Mouse (Mus musculus): Measurements from ENCODE around the gene R3hcc1l. TPM values are rescaled to one million over a fixed set of nuclear protein-coding genes. Genes with fewer than 3 reads are reported as not detected.

Gene R3hcc1l
- polyA plus RNA-seq, 1 experiment, result 0.25 TPM

DNA sequence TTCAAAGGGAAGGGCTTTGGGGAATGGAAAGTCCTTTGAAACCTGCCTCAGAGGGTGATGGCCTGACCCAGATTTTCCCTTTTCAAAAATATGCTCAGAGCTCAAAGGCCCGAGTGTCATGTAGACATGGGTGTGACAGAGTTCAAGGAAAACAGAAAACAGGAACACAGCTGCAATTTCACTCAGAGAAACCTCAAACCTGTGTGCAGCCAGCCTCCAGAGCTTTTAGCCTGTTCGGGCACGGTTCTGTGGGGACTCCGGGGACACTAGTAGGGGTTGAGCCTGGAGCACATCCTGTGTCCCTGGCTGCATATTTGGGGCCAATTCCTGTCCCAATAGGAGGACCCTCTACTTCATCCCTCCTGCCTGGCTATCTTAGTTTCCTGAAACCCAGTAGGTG is 113.7 kb downstream of the R3hcc1l start:
- no peak for TF ChIP-seq GATA1 (IDR thresholded peaks at IDR 0.05; ENCODE audit: low read length)
- TF ChIP-seq TAL1 (IDR thresholded peaks at IDR 0.05; ENCODE audit: low read length), result no peak
- Histone ChIP-seq H3K4me1 (ENCODE audit: control insufficient read depth) (no peaks in the 10 kb centered on the region), H3K27me3 (ENCODE audit: control insufficient read depth) (peaks cover 4% of the 10 kb centered on the region; the same call in 1 of the 2 replicates), H3K9me3 (ENCODE audit: control insufficient read depth, low read length) (no peaks in the 10 kb centered on the region), H3K36me3 (ENCODE audit: control insufficient read depth) (no peaks in the 10 kb centered on the region), H3K4me3 (replicated peaks) (no peak overlapping the region)

DNA sequence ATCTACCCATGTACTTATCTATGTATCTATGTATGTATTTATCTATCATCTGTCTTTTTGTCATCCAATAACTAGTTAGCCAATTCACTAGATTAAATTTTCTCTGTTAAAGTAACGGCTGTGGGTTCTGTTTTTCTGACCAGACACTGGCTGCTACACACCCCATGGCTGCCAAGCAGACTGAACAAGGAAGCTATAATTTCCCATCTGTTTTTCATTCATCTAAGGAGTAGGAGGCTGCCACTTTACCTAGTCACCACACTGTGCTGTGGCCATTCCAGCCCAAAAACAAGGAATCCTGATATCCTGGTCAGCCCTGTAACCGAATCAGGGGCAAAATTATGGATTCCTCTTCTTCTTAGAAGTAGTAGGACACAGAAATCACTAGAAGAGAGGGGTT is 115.1 kb downstream of the R3hcc1l start:
- TF ChIP-seq GATA1 (IDR thresholded peaks at IDR 0.05; ENCODE audit: low read length), result no peak
- TF ChIP-seq TAL1 (IDR thresholded peaks at IDR 0.05; ENCODE audit: low read length), result no peak
- no peaks in the 10 kb centered on the region for H3K36me3 ChIP-seq (ENCODE audit: control insufficient read depth)
- peaks cover 4% of the 10 kb centered on the region; the same call in 1 of the 2 replicates for H3K27me3 ChIP-seq (ENCODE audit: control insufficient read depth)
- no peaks in the 10 kb centered on the region for H3K4me1 ChIP-seq (ENCODE audit: control insufficient read depth)
- no peaks in the 10 kb centered on the region for H3K9me3 ChIP-seq (ENCODE audit: control insufficient read depth, low read length)
- no peak overlapping the region for H3K4me3 ChIP-seq (replicated peaks)

DNA sequence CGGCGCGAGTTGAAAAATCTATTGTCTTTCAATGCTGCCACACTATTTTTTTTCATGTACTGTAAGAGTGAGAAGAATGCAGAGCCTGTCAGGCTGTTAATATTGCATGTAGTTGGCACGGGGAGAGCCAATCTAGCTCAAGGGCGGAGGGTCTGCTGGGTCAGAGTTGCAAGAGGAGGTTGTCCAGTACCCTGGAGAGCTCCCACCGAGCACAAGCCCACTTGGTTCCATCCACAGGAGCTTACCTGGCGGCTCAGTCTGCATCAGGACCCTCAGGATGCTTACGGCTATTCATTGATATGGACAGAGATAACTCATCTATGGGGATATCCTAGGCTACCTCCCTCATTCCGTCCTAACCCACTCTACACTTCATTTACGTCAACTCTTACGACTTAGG is 118.1 kb downstream of the R3hcc1l start:
- TF ChIP-seq TAL1 (IDR thresholded peaks at IDR 0.05; ENCODE audit: low read length) (no peak), GATA1 (IDR thresholded peaks at IDR 0.05; ENCODE audit: low read length) (no peak)
- no peaks in the 10 kb centered on the region for H3K9me3 ChIP-seq (ENCODE audit: control insufficient read depth, low read length)

DNA sequence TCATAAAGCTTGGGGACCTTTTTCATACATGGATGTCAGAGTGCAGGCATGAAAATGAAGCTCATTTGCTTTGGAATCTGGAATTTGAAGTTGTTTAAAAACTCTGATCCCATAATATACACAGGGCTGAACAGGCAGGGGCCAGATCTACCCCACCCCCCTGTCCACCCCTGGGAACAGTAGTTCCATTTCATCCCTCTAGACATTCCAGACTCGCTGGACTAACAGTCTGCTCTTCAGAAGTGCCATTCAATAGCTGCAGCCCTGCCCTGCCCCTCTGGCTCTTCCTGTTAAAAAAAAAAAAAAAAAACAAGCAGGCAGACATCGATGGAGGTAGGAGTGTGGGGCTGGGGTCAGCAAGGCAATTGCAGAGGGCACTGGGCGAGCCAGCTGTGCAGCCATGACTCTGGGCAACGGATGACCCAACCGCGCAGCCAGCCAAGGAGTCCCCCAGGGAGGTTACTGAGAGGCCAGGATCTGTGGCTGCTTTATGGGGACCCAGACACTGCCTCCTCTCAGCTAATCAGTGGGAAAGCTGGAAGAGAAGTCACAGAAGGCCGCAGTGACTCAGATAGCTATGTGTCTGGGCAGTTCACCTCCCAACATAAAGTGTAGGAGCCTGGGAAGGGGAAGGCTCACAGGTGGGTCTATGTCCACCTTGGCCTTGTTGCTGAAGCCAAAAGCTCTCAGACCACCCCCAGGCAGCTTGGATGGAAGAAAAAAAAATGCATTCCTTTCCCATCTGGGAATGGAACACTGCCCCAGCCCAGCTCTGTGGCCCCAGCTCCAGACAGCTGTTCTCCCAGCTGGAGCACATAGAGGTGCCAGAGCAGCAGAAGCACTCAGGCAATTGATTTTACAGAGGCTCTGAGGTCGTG is 120.3 kb downstream of the R3hcc1l start:
- Histone ChIP-seq H3K27me3 (ENCODE audit: control insufficient read depth) (no peaks in the 10 kb centered on the region), H3K9me3 (ENCODE audit: control insufficient read depth, low read length) (no peaks in the 10 kb centered on the region), H3K36me3 (ENCODE audit: control insufficient read depth) (no peaks in the 10 kb centered on the region), H3K4me1 (ENCODE audit: control insufficient read depth) (no peaks in the 10 kb centered on the region), H3K4me3 (replicated peaks) (no peak overlapping the region)
- TF ChIP-seq GATA1 (IDR thresholded peaks at IDR 0.05; ENCODE audit: low read length), result no peak
- no peak for TF ChIP-seq TAL1 (IDR thresholded peaks at IDR 0.05; ENCODE audit: low read length)

More for the DNA sequence above, 118.1 kb downstream of the R3hcc1l start:
- no peaks in the 10 kb centered on the region for H3K4me1 ChIP-seq (ENCODE audit: control insufficient read depth)
- peaks cover 2% of the 10 kb centered on the region; the same call in 1 of the 2 replicates for H3K27me3 ChIP-seq (ENCODE audit: control insufficient read depth)
- no peaks in the 10 kb centered on the region for H3K36me3 ChIP-seq (ENCODE audit: control insufficient read depth)
- no peak overlapping the region for H3K4me3 ChIP-seq (replicated peaks)

DNA sequence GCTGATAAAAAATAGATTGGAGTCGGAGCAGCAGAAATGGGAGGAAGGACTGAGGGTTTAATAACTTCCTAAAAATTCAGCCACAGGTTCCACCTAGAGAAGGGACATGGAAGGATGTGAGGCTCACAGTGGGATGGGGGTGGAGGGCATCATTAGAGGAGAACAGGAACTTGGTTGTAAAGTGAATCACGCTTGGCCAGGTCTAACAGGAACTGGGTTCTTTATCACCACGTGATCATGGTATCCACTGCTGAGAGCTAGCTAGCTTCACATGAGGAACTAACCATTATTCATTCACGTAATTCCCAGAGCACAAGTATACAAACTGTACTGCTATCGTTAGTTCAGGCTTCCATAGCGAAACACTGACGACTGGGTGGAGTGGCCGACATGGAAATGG is 121.0 kb downstream of the R3hcc1l start:
- Histone ChIP-seq H3K9me3 (ENCODE audit: control insufficient read depth, low read length) (no peaks in the 10 kb centered on the region), H3K4me3 (replicated peaks) (no peak overlapping the region), H3K36me3 (ENCODE audit: control insufficient read depth) (no peaks in the 10 kb centered on the region), H3K27me3 (ENCODE audit: control insufficient read depth) (no peaks in the 10 kb centered on the region), H3K4me1 (ENCODE audit: control insufficient read depth) (no peaks in the 10 kb centered on the region)
- TF ChIP-seq TAL1 (IDR thresholded peaks at IDR 0.05; ENCODE audit: low read length) (no peak), GATA1 (IDR thresholded peaks at IDR 0.05; ENCODE audit: low read length) (no peak)

DNA sequence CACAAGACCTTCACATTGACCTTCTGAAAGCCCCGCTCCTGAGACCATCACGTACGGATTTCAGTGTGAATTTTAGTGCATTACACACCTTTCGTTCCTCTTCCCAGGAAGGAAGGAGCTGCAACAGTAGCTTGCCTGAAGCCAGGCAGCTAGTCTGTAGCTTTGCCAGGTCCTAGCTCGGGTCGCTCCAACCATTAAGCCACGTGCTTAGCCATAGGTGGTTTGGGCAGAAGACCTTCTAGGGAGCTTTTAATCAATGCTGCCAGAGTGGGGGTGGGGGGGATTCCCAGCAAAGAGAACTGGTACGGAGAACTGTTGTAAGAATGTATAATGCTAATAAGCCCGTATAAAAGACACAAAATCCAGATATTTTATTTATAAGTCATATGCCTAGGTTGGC is 121.7 kb downstream of the R3hcc1l start:
- Histone ChIP-seq H3K36me3 (ENCODE audit: control insufficient read depth) (no peaks in the 10 kb centered on the region), H3K4me1 (ENCODE audit: control insufficient read depth) (no peaks in the 10 kb centered on the region), H3K4me3 (replicated peaks) (no peak overlapping the region), H3K27me3 (ENCODE audit: control insufficient read depth) (no peaks in the 10 kb centered on the region), H3K9me3 (ENCODE audit: control insufficient read depth, low read length) (no peaks in the 10 kb centered on the region)
- TF ChIP-seq TAL1 (IDR thresholded peaks at IDR 0.05; ENCODE audit: low read length) (no peak), GATA1 (IDR thresholded peaks at IDR 0.05; ENCODE audit: low read length) (no peak)

Other genes with a start within 250 kb of the R3hcc1l start
- gene Crtac1, start 87.0 kb upstream of the R3hcc1l start, polyA plus RNA-seq (2012), result not detected in 2 replicates
- gene Loxl4, start 94.1 kb downstream of the R3hcc1l start, polyA plus RNA-seq (2012), result not detected in 2 replicates
- gene Pyroxd2, start 234.0 kb downstream of the R3hcc1l start, polyA plus RNA-seq (2012), result 0.07 and 0.14 TPM in 2 replicates

All from erythroblast, embryonic 14.5 days (primary cell).